Mouse (Mus musculus) spleen, adult 2 months (tissue): Measurements from ENCODE around the gene Arhgap21. TPM values are rescaled to one million over a fixed set of nuclear protein-coding genes. Genes with fewer than 3 reads are reported as not detected.

Experiments
- DNase-seq, 2 experiments: peaks; one replicate each; pipeline versions ENCODE4 v3.0.0 to v3.0.0-alpha.2; 2012 to 2021; ENCODE audit warnings: low spot score in 2 of 2, low read depth in 1 of 2
- H3K27ac ChIP-seq: fragments of 200-500 bp; 2 replicates; pipeline ENCODE4 v1.5.1; 2012; ENCODE audit warnings: low read length, inconsistent platforms; ENCODE audit not compliant: insufficient read depth
- H3K27me3 ChIP-seq: fragments of 200-500 bp; 2 replicates; pipeline ENCODE4 v1.6.1; 2012; ENCODE audit warnings: mild to moderate bottlenecking, moderate library complexity, low read length, inconsistent platforms; ENCODE audit not compliant: control insufficient read depth, insufficient read depth
- H3K36me3 ChIP-seq: fragments of 200-500 bp; 2 replicates; pipeline ENCODE4 v1.6.1; 2012; ENCODE audit warnings: mild to moderate bottlenecking, low read length, inconsistent platforms; ENCODE audit not compliant: control insufficient read depth, insufficient read depth
- H3K4me1 ChIP-seq: fragments of 200-500 bp; 2 replicates; pipeline ENCODE4 v1.6.1; 2011; ENCODE audit warnings: inconsistent platforms; ENCODE audit not compliant: control insufficient read depth, insufficient read depth, insufficient read length
- H3K4me3 ChIP-seq: fragments of 200-500 bp; 2 replicates; pipeline ENCODE4 v1.5.1; 2011; ENCODE audit warnings: mild to moderate bottlenecking, inconsistent platforms; ENCODE audit not compliant: insufficient read depth, insufficient read length; ENCODE audit errors: extremely low read depth
- CTCF ChIP-seq: fragments of 200-500 bp; IDR thresholded peaks from 2 replicates; pipeline ENCODE4 v1.5.1; 2011; ENCODE audit warnings: mild to moderate bottlenecking, inconsistent platforms; ENCODE audit not compliant: insufficient read depth, insufficient read length, insufficient replicate concordance; ENCODE audit errors: extremely low read depth
- POLR2A ChIP-seq: fragments of 200-500 bp; IDR thresholded peaks from 2 replicates; pipeline ENCODE4 v1.6.1; 2011; ENCODE audit warnings: low read depth, low read length, inconsistent platforms
- WGBS: fragments of 180-500 bp; shearing (Covaris S2); methylation state at CpG from one replicate; pipeline ENCODE4 v1.1.7; 2018; 5-methylcytosine and 5-hydroxymethylcytosine counted together
- polyA plus RNA-seq: library from polyadenylated mRNA; depleted of rRNA; stranded (reverse); fragments of >200 nt; gene quantifications from 2 replicates; pipeline ENCODE4 v1.2.3, GENCODE M21; 2012; rRNA removed

The Arhgap21 gene
- 3.3 and 3.4 TPM in 2 replicates for polyA plus RNA-seq

DNA sequence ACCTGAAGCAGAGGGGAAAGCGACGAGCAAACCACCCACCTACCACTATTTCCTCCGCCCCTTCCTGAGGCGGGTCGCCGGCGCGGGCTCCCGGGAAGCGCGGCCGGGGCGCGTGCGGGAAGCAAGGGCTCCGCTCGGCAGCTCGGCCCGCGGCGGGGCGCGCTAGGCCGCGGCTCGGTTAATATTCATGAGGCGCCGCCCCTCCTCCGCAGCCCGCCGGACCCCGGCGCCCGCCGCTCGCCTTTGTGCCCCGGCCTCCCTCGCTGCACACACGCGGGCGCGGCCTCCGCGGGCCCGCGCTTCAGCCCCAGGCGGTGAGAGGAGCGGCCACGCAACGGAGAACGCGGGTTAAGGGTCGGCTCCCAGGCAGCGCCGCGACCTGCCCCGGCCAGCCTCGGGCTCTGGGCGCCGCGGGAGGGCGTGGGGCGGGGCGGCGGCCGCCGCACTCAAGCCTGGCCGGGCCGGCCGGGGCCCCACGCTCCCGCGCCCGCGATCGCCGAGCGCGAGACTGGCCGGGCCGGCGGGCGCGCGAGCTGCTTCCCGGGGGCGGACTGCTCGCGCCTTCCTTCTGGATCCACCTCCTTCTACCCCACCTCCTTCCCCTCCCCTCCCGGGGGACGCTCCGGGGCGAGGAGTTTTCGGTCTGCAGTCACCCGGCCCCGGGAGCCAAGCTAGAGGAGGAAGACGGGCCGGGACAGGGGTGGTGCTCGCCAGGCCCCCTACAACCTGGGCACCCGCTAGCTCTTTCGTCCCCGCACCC, at the start of gene Arhgap21:
Gene Arhgap21, minus strand, starts transcription at position 441 of the 760 bp plus-strand sequence.
- DNase-seq, result peak in 1 of 2 experiments; percentile 46
- TF ChIP-seq CTCF (no peak), POLR2A (no peak; the same call in 1 of the 2 replicates)
- peaks cover 3% of the 10 kb centered on the region; the same call in 1 of the 2 replicates for H3K27me3 ChIP-seq
- peak within 1 kb of the TSS; percentile 78 for H3K4me3 ChIP-seq
- WGBS, result 1% methylated on average over 83 of the region's 102 CpGs
- H3K27ac ChIP-seq, result peak within 1 kb of the TSS; percentile 66
- H3K36me3 ChIP-seq, result no peaks in the 10 kb centered on the region
- no peaks in the 10 kb centered on the region; the same call in none of the 2 replicates for H3K4me1 ChIP-seq

DNA sequence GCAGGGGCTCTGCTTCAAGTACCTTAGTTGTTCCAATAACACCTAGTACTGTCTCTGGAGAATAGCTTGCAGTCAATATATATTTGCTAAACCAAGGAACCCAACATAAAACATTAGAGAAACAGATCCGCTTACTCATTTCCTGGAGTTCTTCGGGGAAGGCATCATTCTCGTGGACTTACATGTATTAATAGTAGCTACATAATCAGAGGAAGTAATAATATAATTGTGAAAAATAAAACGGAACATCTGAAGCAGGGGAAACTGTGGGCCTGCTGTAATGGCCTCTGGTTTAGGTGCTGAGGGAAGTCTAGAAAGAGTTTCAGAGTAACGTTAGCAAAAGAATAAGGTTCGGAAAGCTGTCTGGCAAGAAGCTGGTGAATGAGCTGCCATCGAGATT, 47.9 kb upstream of the Arhgap21 start:
- no peak for TF ChIP-seq CTCF
- TF ChIP-seq POLR2A, result no peak
- no peaks in the 10 kb centered on the region for H3K36me3 ChIP-seq
- DNase-seq, result no peak
- no peaks in the 10 kb centered on the region for H3K4me1 ChIP-seq
- 45% methylated on average over 7 of the region's 7 CpGs for WGBS
- H3K27ac ChIP-seq, result no peak overlapping the region
- no peak overlapping the region for H3K4me3 ChIP-seq
- H3K27me3 ChIP-seq, result no peaks in the 10 kb centered on the region

DNA sequence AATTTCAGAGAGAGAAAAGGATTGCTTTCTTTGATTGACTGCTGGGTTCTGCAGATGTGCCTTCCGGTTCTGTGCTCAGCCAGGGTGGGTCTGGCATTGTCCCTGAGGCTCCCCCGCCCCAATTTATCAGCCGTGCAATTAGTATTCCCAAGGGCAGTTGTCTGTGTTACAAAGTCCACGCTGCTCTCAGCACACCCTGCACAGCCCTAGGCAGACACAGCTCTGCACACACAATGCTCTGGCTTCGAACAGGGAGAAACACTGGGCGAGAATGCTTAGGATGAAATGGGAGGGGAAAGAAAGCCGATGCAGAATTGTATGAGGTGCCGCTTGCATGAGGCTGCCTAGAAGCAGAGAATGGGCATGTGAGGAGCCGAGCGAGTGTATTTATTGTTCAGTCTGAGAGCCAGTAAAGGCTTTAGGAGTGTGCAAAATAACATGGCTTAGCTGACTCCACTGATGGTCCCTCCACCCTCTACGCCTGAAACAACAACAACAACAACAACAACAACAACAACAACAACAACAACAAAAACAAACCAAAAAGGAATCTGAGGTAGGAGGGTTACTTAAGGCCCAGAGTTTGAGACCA, 42.2 kb upstream of the Arhgap21 start:
- Histone ChIP-seq H3K27me3 (no peaks in the 10 kb centered on the region), H3K4me3 (no peak overlapping the region), H3K27ac (no peak overlapping the region), H3K36me3 (no peaks in the 10 kb centered on the region), H3K4me1 (no peaks in the 10 kb centered on the region)
- DNase-seq, result no peak
- 88% methylated on average over 11 of the region's 11 CpGs for WGBS
- no peak for TF ChIP-seq CTCF
- no peak for TF ChIP-seq POLR2A

DNA sequence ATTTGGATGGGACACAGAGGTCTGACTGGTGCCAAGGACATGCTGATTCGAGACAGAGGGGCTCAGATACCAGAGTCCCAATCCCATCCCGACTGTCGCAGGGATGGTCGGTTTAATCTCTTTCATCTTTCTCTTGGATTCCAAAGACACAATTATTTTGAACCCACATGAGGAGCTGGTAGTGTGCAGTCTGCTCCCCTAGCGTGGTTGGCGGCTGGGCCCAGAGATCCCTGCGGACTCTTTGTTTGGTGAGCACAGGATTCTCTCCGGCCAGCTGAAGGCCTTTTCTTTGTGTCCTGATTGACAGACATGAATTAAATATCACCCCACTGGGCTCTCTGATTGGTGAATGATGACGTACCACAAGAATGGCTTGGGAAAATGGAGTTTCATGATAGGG, 41.5 kb upstream of the Arhgap21 start:
- WGBS, result 93% methylated on average over 9 of the region's 9 CpGs
- Histone ChIP-seq H3K27ac (no peak overlapping the region), H3K4me1 (no peaks in the 10 kb centered on the region), H3K36me3 (no peaks in the 10 kb centered on the region), H3K4me3 (no peak overlapping the region), H3K27me3 (no peaks in the 10 kb centered on the region)
- DNase-seq, result no peak
- no peak for TF ChIP-seq CTCF
- no peak for TF ChIP-seq POLR2A

DNA sequence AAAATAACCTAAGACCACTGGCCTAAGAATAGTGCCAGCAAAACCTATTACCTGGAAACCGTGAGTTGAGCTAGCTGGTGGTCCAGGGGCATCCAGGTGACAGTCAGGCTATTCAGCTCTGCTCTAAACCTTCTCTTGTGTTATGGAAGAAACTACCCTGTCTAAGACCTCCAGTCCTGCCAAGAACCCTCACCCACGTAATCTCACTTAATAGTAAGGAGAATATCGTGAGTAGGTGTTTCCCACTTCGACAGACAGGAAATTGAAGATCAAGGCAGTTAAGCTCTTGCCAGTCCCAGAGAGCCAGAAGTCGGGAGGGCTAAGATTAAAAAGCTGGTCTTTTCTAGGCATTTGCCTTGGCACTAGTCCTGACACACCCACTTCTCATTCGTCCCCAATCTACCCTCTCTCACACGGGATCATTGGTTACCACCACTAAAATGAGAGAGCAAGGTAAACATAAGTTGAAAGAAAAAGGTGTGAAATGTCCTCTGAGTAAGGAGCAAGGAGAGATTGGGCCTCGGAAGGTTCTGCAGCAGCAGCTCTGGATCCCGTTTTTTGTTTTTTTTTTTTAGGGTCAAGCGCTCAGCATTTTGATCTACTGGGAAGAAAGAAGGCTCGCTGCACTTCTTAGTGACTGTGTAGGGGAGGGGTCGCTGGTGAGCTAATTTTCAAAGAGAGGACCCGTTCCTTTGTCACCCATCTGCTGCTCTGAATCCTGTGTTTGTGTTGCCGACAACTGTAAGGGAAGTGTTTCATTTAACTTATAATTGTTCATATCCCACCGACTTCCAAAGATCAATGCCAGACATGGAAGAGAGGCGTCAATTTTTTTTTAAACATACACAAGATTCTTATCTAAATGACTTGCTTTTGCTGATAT, 40.8 kb upstream of the Arhgap21 start:
- no peak for DNase-seq
- no peak overlapping the region for H3K27ac ChIP-seq
- TF ChIP-seq CTCF, result no peak
- no peaks in the 10 kb centered on the region for H3K4me1 ChIP-seq
- H3K36me3 ChIP-seq, result no peaks in the 10 kb centered on the region
- H3K27me3 ChIP-seq, result no peaks in the 10 kb centered on the region
- no peak overlapping the region for H3K4me3 ChIP-seq
- WGBS, result 61% methylated on average over 16 of the region's 16 CpGs

DNA sequence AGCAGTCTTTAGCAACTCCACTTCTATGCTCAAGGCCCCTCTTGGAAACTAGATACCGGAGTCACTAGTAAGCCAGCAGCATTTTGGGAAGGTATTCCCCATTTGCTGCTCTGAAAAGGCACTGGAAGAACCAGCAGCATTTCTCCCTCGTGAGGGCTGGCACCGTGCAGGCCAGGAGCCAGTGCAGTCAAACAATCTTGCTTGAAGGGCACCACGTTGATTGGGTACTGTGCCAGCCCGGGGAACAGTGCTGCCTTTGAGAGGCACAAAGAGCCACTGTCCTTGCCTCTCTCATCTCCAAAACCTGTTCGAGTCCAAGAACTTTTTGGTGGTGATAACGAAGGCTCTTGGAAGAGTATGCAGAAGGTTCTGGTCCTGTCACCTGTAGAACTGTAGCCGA, 33.9 kb upstream of the Arhgap21 start:
- H3K27me3 ChIP-seq, result no peaks in the 10 kb centered on the region
- WGBS, result 89% methylated on average over 8 of the region's 8 CpGs
- no peak overlapping the region for H3K27ac ChIP-seq
- TF ChIP-seq CTCF (no peak), POLR2A (no peak)
- no peak for DNase-seq
- H3K4me1 ChIP-seq, result no peaks in the 10 kb centered on the region
- H3K4me3 ChIP-seq, result no peak overlapping the region
- no peaks in the 10 kb centered on the region for H3K36me3 ChIP-seq
